Mouse (Mus musculus) MEL (cell line): ENCODE measurements at regions not wholly inside any gene's neighbourhood (a gene's known extent, or its start where the extent isn't known, plus 50 kb on each side); places are given as distances from the start of the nearest gene placed in this dataset.

Source experiments
- CHD2 ChIP-seq: IDR thresholded peaks from 2 replicates; pipeline ENCODE4 v1.6.1; 2011; ENCODE audit warnings: low read length, improper control_type of control experiment
- CTCF ChIP-seq, 3 experiments: IDR thresholded peaks in 2 of 3; conservative IDR thresholded peaks in 1 of 3; 2 replicates each; pipeline ENCODE4 v1.5.1; 2011 to 2012; ENCODE audit warnings: low read length in 3 of 3, low read depth in 2 of 3, mild to moderate bottlenecking in 2 of 3, improper control_type of control experiment in 1 of 3, inconsistent platforms in 1 of 3, mixed read lengths in 1 of 3, moderate library complexity in 1 of 3; ENCODE audit not compliant: control insufficient read depth in 1 of 3, insufficient read depth in 1 of 3, poor library complexity in 1 of 3, severe bottlenecking in 1 of 3
- E2F4 ChIP-seq: IDR thresholded peaks from 2 replicates; pipeline ENCODE4 v1.6.1; 2011; ENCODE audit warnings: low read depth, low read length, improper control_type of control experiment, borderline replicate concordance
- ELF1 ChIP-seq: IDR thresholded peaks from 2 replicates; pipeline ENCODE4 v1.6.1; 2014; ENCODE audit warnings: low read depth, mild to moderate bottlenecking, inconsistent platforms, low read length, improper control_type of control experiment, moderate library complexity
- ETS1 ChIP-seq: IDR thresholded peaks from 2 replicates; pipeline ENCODE4 v1.6.1; 2012; ENCODE audit warnings: low read depth, mild to moderate bottlenecking, inconsistent platforms, low read length, improper control_type of control experiment, moderate library complexity
- GATA1 ChIP-seq: IDR thresholded peaks from 2 replicates; pipeline ENCODE4 v1.6.1; 2011; ENCODE audit warnings: low read depth, low read length, improper control_type of control experiment
- JUND ChIP-seq: IDR thresholded peaks from 2 replicates; pipeline ENCODE4 v1.6.1; 2011; ENCODE audit warnings: low read depth, mild to moderate bottlenecking, improper control_type of control experiment, low read length
- MAX ChIP-seq: IDR thresholded peaks from 2 replicates; pipeline ENCODE4 v1.6.1; 2011; ENCODE audit warnings: low read length, improper control_type of control experiment
- NELFE ChIP-seq: IDR thresholded peaks from 2 replicates; pipeline ENCODE4 v1.6.1; 2011; ENCODE audit warnings: low read depth, low read length, improper control_type of control experiment
- POLR2A ChIP-seq, 2 experiments: IDR thresholded peaks; 2 replicates each; pipeline ENCODE4 v1.6.1; 2011 to 2012; ENCODE audit warnings: low read length in 2 of 2, mild to moderate bottlenecking in 2 of 2, control low read depth in 1 of 2, improper control_type of control experiment in 1 of 2, low read depth in 1 of 2, moderate library complexity in 1 of 2; ENCODE audit not compliant: control insufficient read depth in 1 of 2, insufficient read depth in 1 of 2, poor library complexity in 1 of 2
- POLR2AphosphoS5 ChIP-seq: IDR thresholded peaks from 2 replicates; pipeline ENCODE4 v1.6.1; 2012; ENCODE audit warnings: low read depth, borderline replicate concordance, mild to moderate bottlenecking, inconsistent platforms, low read length, moderate library complexity, mixed read lengths
- SMC3 ChIP-seq: IDR thresholded peaks from 2 replicates; pipeline ENCODE4 v1.6.1; 2011; ENCODE audit warnings: low read depth, low read length, improper control_type of control experiment
- TCF12 ChIP-seq: IDR thresholded peaks from 2 replicates; pipeline ENCODE4 v1.6.1; 2014; ENCODE audit warnings: low read depth, mild to moderate bottlenecking, inconsistent platforms, low read length, improper control_type of control experiment, moderate library complexity

DNA sequence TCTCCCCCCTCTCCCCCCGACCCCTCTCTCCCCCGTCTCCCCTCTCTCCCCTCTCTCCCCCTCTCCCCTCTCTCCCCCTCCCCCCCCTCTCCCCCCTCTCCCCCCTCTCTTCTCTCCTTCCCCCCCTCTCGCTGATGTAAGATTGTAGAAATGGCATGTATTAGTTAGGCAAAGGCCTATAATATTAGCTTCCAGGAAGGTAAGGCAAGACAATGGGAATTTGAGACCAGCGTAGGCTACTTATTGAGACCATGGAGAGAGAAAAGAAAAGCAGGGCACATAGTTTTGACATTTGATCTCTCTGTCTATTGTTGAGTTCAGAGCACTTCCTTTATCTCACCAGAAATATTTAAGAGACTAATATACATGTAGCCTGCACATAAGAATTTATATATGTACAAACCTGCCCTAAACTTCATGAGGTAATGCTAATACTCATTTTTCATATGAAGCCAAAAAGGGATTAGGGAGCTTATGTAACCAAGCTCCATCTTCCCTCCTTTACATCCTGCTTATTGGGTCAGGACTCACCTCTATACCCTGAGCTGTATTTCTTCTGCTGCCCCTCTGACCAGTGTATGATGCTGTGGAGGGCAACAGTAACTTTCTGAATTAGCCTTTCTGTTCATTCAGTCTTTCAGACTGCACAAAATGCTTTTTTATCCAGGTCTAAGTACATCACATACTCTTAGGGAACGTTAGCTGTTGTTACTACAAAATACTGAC lies 522.3 kb downstream of the Sema5a start:
- TF ChIP-seq CTCF (IDR thresholded peaks at IDR 0.05 in 2 of 3, conservative IDR thresholded peaks at IDR 0.05 in 1 of 3; ENCODE audit: control insufficient read depth in 1 of 3, insufficient read depth in 1 of 3, low read depth in 2 of 3, low read length in 3 of 3, poor library complexity in 1 of 3, severe bottlenecking in 1 of 3) (no peak), JUND (no peak), POLR2A (IDR thresholded peaks at IDR 0.05; ENCODE audit: control insufficient read depth in 1 of 2, insufficient read depth in 1 of 2, low read depth in 1 of 2, low read length in 2 of 2, poor library complexity in 1 of 2) (no peak), SMC3 (no peak), ELF1 (no peak), POLR2AphosphoS5 (no peak), MAX (no peak), GATA1 (no peak), NELFE (no peak), TCF12 (no peak), E2F4 (no peak), ETS1 (no peak), CHD2 (no peak)
